Mouse (Mus musculus) frontal cortex, adult (tissue): ENCODE measurements around the gene Lmo7.
A peak's percentile ranks its signal among the peaks of the same experiment; 100 is the strongest.

Experiments
- ATAC-seq: cut with Nextera tagmentation; 2 replicates; pipeline ENCODE4 v1.9.2; 2017; ENCODE audit warnings: mild to moderate bottlenecking, moderate library complexity, mixed read lengths; ENCODE audit not compliant: low TSS enrichment

The Lmo7 gene

DNA sequence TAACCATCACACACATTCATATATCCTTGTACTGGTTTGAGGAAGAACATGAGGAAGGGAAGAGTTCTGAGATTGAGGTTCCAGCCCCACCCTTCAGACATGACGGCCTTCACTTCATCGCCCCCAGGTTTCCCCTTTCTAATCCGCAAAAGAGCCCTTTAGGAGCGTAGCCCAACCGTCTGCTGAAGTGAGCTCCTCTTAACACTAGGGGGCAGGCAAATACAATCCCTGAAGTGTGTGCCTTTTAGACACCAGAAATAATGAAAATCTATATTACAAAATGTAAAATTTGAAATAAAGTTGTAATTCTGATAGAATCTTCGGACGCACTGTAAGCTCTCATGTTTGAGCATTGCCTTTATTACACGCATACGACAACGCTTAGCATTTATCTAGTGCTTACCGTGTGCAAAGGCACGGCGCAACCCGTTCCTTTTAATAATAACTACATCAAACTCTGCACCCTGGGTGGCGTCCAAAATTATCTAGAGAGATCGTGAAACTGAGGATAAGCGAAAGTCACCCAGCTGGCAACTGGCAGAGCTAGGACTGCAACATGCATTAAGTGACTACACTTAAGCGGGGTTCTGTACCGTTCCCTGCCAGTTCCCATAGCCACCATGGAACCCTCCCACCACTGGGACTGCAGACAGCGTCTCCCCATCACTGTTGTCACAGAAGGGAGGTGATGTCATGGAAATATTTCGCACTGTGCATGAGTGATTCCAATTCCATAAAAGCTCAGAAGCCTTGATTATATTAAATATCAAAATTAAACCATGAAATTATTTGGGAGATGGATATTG is 217.2 kb downstream of the Lmo7 start:
- peak; percentile 79 for ATAC-seq

DNA sequence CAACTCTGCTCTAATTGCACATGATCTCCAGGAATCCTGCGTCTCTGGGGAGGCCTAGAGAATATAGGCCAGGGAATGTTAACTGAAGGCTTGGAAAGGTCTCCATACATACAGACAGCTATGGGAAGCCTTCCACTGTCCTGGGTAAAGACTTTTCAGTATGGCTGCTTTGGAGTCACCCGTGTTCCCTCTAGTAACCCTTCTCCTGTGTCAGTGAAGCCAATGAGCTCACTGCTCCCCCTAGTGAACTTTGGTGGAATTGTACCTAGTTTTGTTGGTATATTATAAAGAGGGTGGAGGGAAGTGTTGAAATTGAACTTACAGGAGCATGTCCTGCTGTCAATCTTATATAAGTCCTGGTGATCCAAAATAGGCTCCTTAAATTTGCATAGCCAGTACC is 219.4 kb downstream of the Lmo7 start:
- ATAC-seq = peak; percentile 72

DNA sequence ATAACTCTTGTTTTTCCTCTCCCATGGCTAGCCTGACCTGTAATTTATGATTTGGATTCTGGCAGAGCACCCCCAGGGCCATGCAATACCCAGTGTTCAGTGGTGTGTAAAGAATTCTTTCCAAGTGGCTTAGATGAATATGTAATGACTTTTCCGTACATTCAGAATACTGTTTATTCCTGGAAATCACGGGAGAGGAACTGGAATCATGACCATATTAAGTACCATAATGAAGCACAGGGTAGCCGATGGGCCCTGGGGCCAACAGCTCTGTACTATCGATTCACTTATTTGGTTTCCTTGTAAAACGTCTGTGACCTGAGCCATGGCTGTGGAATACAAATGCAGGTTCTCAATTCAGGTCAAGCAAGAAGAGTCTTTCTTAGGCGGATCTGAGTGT is 221.3 kb downstream of the Lmo7 start:
- ATAC-seq = no peak

DNA sequence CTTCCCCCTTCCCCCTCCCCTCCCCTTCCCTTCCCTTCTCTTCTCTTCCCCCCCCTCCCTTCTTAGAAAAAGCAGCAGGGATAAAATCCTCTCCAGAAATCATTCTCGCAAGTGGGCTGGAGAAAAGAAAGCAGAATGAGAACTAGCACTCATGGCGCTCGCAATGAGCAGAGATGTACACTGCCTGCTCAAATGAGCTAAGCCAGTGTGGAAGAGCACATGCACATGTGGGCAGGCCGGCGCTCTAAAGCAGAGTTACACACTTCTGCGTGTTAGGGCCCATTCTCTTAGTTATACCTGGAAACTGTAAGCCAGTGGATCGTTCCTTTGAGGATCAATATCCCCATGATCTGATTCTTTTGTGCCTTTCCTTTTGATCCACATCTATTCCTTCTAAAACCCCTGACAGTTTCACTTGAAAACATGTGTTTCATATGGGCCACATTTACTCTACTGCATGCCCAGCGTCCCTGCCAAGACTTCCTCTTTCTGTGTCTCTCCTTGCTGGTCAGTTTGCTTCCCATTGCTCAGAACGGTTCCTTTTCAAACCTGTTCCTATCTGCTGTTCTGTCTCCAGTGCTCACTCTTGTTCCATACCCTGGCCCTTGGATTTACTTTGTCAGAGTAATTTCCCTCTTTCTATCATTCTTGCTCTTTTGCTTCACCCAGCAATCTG is 224.2 kb downstream of the Lmo7 start:
- no peak for ATAC-seq

DNA sequence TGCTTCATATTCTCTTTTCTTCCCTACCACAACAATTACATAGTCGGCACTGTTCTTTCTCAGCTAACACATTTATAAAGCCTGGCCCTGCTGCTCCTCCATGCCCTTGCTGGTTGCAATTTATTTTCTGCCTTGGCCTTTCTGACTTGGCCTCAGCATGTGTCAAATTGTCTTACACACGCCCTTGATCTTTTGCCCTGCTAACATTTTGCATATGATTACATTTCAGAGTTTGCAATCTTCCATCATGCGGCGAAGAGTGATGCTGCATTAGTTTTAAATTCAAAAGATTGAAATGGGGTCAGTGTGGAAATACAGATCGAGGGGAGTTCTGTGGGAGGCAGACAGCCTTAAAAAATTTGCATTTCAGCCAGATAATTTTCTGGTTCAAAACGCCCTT is 234.6 kb downstream of the Lmo7 start:
- no peak for ATAC-seq

DNA sequence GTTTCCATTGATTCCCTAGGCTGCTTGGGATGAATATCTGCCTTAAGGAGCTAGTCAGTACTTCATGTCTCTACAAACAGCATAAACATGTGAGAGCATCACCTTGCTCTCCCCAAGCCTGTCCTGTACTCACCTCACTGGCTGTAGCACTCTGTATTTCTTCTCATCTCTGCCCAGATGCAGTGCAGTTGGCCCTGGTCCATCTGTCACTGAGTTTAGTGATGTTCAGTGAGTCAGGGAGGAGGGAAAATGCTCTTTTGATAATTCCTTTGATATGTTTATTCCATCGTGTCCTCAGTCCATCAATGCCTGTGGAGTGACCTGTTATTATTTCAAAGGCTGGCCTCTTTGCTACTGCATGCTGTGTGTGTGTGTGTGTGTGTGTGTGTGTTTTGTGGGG is 235.2 kb downstream of the Lmo7 start:
- ATAC-seq = no peak

DNA sequence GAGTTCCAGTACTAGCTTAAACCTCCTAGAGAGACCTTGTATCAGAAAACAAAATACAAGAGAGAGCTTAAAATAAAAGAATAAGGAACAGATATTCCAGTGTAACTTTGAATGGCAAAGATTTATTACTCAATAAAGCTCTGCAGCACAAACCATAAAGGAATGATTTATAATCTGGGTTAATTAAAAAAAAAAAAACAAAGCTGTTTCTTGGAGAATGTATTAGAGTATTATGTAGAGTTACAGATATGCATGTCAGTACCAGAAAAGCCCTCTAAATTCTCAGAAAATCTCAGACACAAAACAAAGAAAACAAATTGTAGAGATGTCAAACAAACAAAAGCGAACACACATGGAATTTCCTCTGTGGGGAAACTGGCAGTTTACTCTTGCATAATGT is 243.0 kb downstream of the Lmo7 start:
- no peak for ATAC-seq

DNA sequence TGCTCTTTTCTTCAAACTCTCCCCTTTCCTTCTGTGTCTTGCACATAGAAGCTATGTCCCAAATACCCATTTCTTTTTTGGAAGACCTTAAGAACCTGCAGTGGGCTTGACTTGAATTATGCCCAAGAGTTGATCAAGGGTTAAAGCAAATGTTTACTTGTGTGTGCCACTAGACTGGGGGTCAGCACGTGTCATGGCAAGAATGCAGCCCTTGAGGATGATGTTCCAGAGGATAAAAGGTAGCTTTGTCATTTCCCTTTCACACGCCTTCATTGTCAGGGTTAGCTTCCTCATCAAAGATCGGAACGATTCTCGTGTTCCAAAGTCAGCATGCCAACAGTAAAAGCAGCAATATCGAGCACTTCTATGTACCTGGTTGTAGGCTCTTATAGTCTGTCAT is 243.4 kb downstream of the Lmo7 start:
- ATAC-seq = no peak

DNA sequence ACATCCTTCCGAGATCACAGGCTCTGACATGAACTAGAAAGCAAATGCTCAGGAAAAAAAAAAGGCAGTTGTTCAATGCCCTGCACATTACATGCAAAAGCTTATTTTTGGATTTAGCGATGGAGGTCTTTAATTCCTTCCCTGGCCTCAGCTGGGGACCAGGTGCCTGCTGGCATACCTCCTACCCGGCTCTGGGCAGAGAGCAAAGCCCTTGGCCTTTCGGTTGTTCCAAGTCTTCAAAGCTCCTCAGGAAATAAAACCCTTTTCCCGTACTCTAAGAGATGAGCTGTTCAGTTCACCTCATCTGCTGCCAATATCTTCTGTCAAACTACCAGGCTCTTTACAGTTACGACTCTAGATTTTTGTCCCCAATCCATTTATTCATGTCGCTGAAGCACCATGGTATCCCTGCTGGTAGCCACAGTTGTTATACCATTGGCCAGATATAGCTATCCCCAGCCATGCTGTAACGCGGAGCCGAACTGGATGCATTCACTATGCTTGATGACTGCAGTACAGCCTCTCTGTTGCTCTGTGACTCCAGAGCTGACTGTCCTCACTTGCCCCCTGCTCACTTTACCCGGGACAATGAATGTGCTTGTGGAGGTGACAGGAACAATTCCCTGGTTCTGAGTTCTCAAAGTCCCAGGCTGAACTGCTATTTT is 246.4 kb downstream of the Lmo7 start:
- ATAC-seq = peak; percentile 55; the same call in 1 of the 2 replicates
